ENCODE assay signal across 8 mouse cellular contexts in the genomic region with DNA sequence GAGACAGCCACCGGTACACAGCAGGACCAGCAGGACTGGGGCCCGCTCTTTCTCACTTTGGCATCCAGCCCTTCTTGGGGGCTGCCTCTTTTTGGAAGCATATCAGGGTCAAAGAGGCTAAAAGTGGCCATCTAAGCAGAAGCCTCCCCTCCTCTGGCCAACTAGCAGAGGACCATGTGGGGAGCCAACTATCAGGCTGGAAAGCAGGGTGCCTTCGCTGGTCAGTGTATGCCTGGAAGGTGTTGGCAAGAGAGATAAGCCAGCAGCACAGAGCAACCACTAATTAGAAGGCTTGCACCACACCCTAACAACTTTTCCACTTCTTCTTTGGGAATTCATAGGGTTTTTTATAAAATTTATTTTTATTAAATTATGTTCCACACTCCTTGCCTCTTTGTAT. TPM values are rescaled to one million over a fixed set of nuclear protein-coding genes. Genes with fewer than 3 reads are reported as not detected.
DNase-seq lines count a peak whose midpoint lies in the region; ATAC-seq and TF ChIP-seq lines count a peak whose summit lies in the region.

No protein-coding gene starts in this region.

- no peaks in the 10 kb centered on the region for H3K36me3 ChIP-seq in lung, postnatal 0 days (ENCODE audit: insufficient read depth, low read length)
- H3K36me3 ChIP-seq in limb, embryonic 14.5 days (ENCODE audit: control insufficient read depth, insufficient read depth, low read length), result no peaks in the 10 kb centered on the region
- H3K36me3 ChIP-seq in stomach, embryonic 15.5 days, result no peaks in the 10 kb centered on the region

- no peak for TF ChIP-seq EP300 in lung, postnatal 0 days (IDR thresholded peaks at IDR 0.05)

- ATAC-seq in frontal cortex, adult (ENCODE audit: low TSS enrichment), result 0 out of 2 replicates have a peak, but pooled peaks have one; percentile 13
- no peak for ATAC-seq in lung, postnatal 0 days
- ATAC-seq in limb, embryonic 14.5 days (ENCODE audit: low FRiP score, low read depth), result no peak
- ATAC-seq in stomach, embryonic 15.5 days (ENCODE audit: insufficient read depth, low FRiP score, low read depth), result no peak

- intact Hi-C loops in left cerebral cortex, postnatal 4 days (cut with DNase I), result no loop called here

- TF ChIP-seq CTCF in lung, postnatal 0 days (IDR thresholded peaks at IDR 0.05), result no peak

- peak overlapping the region; percentile 79 for H3K27ac ChIP-seq in lung, postnatal 0 days (ENCODE audit: low read length)
- peak overlapping the region; percentile 93 for H3K27ac ChIP-seq in limb, embryonic 14.5 days (replicated peaks; ENCODE audit: low read depth, low read length)
- H3K27ac ChIP-seq in stomach, embryonic 15.5 days, result peak overlapping the region; percentile 90

- H3K9me3 ChIP-seq in lung, postnatal 0 days (ENCODE audit: low read length), result no peaks in the 10 kb centered on the region
- H3K9me3 ChIP-seq in limb, embryonic 14.5 days (ENCODE audit: control insufficient read depth, low read length), result no peaks in the 10 kb centered on the region
- H3K9me3 ChIP-seq in stomach, embryonic 15.5 days, result no peaks in the 10 kb centered on the region

- H3K9ac ChIP-seq in lung, postnatal 0 days (replicated peaks; ENCODE audit: low read depth), result peak overlapping the region; percentile 1; the same call in 1 of the 2 replicates
- H3K9ac ChIP-seq in limb, embryonic 14.5 days (ENCODE audit: low read depth, low read length, severe bottlenecking), result peak overlapping the region; percentile 77
- H3K9ac ChIP-seq in stomach, embryonic 15.5 days, result no peak overlapping the region

- TF ChIP-seq POLR2A in limb, embryonic 14.5 days (IDR thresholded peaks at IDR 0.05; ENCODE audit: borderline replicate concordance, extremely low read depth, insufficient read depth, insufficient read length), result no peak

- no peaks in the 10 kb centered on the region for H3K4me1 ChIP-seq in lung, postnatal 0 days (ENCODE audit: insufficient read depth, low read depth, low read length)
- H3K4me1 ChIP-seq in limb, embryonic 14.5 days (ENCODE audit: control insufficient read depth, insufficient read depth, low read length), result peaks cover 17% of the 10 kb centered on the region
- H3K4me1 ChIP-seq in stomach, embryonic 15.5 days, result 0 out of 2 replicates have a peak, but pooled peaks cover 4% of the 10 kb centered on the region

- no peaks in the 10 kb centered on the region for H3K27me3 ChIP-seq in lung, postnatal 0 days (replicated peaks; ENCODE audit: insufficient read depth, low read length)
- no peaks in the 10 kb centered on the region for H3K27me3 ChIP-seq in limb, embryonic 14.5 days (ENCODE audit: control insufficient read depth, insufficient read depth, low read length)
- H3K27me3 ChIP-seq in stomach, embryonic 15.5 days (replicated peaks), result no peaks in the 10 kb centered on the region

- WGBS in lung, postnatal 0 days, result 20% methylated on average over 3 of the region's 3 CpGs
- 22% methylated on average over 3 of the region's 3 CpGs for WGBS in limb, embryonic 14.5 days
- WGBS in stomach, embryonic 15.5 days, result 15% methylated on average over 3 of the region's 3 CpGs

- H3K4me3 ChIP-seq in lung, postnatal 0 days (ENCODE audit: low read depth, low read length), result peak overlapping the region; percentile 45; the same call in 1 of the 2 replicates
- H3K4me3 ChIP-seq in limb, embryonic 14.5 days (replicated peaks; ENCODE audit: low read length), result peak overlapping the region; percentile 60
- peak overlapping the region; percentile 58 for H3K4me3 ChIP-seq in stomach, embryonic 15.5 days (replicated peaks)

- DNase-seq in frontal cortex, postnatal 25 days (ENCODE audit: low spot score in 2 of 2), result no peak
- no peak for DNase-seq in lung, postnatal 0 days (ENCODE audit: low spot score)
- no peak for DNase-seq in lung, postnatal 14 days
- no peak for DNase-seq in limb, embryonic 14.5 days (ENCODE audit: low spot score)
- no peak for DNase-seq in embryo, embryonic 9.5 days (ENCODE audit: extremely low spot score)
- DNase-seq in left cerebral cortex, postnatal 4 days, result no peak

- H3K4me2 ChIP-seq in lung, postnatal 0 days (replicated peaks; ENCODE audit: low read depth, low read length), result peak overlapping the region; percentile 58
- peak overlapping the region; percentile 84 for H3K4me2 ChIP-seq in limb, embryonic 14.5 days (replicated peaks; ENCODE audit: low read depth, low read length, severe bottlenecking)
- peak overlapping the region; percentile 72 for H3K4me2 ChIP-seq in stomach, embryonic 15.5 days

RNA-seq across cellular contexts. Expression of a gene that starts 0.3 kb away (rescaled TPM):
- polyA plus RNA-seq in lung, postnatal 0 days (2015; fragmentation: Nextera tagmentation; extraction: Ambion mirVana), result 4.6 and 6.6 TPM in 2 replicates
- 30.0 and 34.0 TPM in 2 replicates for polyA plus RNA-seq in limb, embryonic 14.5 days (2012; rRNA removed)
- polyA plus RNA-seq in limb, embryonic 14.5 days (2014; fragmentation: Nextera tagmentation; extraction: Ambion mirVana), result 8.7 and 11.6 TPM in 2 replicates
- 6.6 and 7.2 TPM in 2 replicates for polyA plus RNA-seq in stomach, embryonic 15.5 days (2015; fragmentation: Nextera tagmentation; extraction: Ambion mirVana)
- total RNA-seq in left cerebral cortex, postnatal 4 days (2021), result 10 to 100 TPM; 14.0 to 15.8 TPM

RNA-seq across cellular contexts. Expression of a gene that starts 50.4 kb away (rescaled TPM):
- 1.5 and 3.0 TPM in 2 replicates for polyA plus RNA-seq in lung, postnatal 0 days (2015; fragmentation: Nextera tagmentation; extraction: Ambion mirVana)
- polyA plus RNA-seq in limb, embryonic 14.5 days (2012; rRNA removed), result 0.78 and 1.1 TPM in 2 replicates
- polyA plus RNA-seq in limb, embryonic 14.5 days (2014; fragmentation: Nextera tagmentation; extraction: Ambion mirVana), result 1.1 and 1.9 TPM in 2 replicates
- polyA plus RNA-seq in stomach, embryonic 15.5 days (2015; fragmentation: Nextera tagmentation; extraction: Ambion mirVana), result 1.5 and 1.9 TPM in 2 replicates
- 1 to 10 TPM; 1.6 to 2.3 TPM for total RNA-seq in left cerebral cortex, postnatal 4 days (2021)
